Comparison of ENCODE assay signal across 20 mouse cellular contexts in genomic region chr13:104483111-104483722, GRCm38 (mm10).
DNase-seq lines count a peak whose midpoint lies in the region.
"Had no signal": no experiment of that assay in that cellular context is flagged by ENCODE, and none has a peak within 500 bp of the region (broad histone marks: within the 10 kb centered on the region; RNA-seq: fewer than 3 reads in every experiment).

No protein-coding gene starts in this region.

- DNase-seq in embryo, embryonic 10 days (ENCODE audit: low spot score) = peak; percentile 21
- DNase-seq in embryo, embryonic 9.5 days (ENCODE audit: extremely low spot score) = no peak
- DNase-seq in MN1 (ENCODE audit: low spot score) = peak; percentile 19
- DNase-seq in cerebellum, postnatal 10 days = peak; percentile 63 to 64
- DNase-seq in forelimb bud, embryonic 11.5 days (ENCODE audit: low read depth, low spot score) = peak; percentile 13
- DNase-seq in lung, postnatal 10 days = no peak
- no peak for DNase-seq in layer of hippocampus, adult 11-12 months (ENCODE audit: low spot score)
- DNase-seq: adrenal gland, postnatal 10 days; B cell, adult 2 months; gastrocnemius, postnatal 14 days; heart, adult 18-20 months; heart, postnatal 10 days; kidney, adult 18-20 months; kidney, postnatal 14 days; layer of hippocampus, postnatal 36 days; liver, embryonic 13.5 days; lung, adult 2 months; retina, postnatal 1 day; right cerebral cortex, postnatal 25 days; thymus, postnatal 14 days had no signal

Comparison
In these comparisons a context has a peak if more than half of its experiments do, and no peak if none do; other contexts are left out.
1. DNase-seq: peak in embryo, embryonic 10 days (single experiment), MN1 (single experiment), cerebellum, postnatal 10 days (2 of 2) and forelimb bud, embryonic 11.5 days (single experiment); none in embryo, embryonic 9.5 days (single experiment), lung, postnatal 10 days (single experiment) and layer of hippocampus, adult 11-12 months (single experiment).